Mouse (Mus musculus) lung, postnatal 36 days (tissue): ENCODE data around the gene Cbl.
"Not testable (repeated sequence)": the region's sequence is repeated elsewhere in the genome, so short reads cannot be mapped to it uniquely, and the experiment has no call there.

Experiments used
- DNase-seq: peaks from one replicate; pipeline ENCODE4 v3.0.0; 2022; ENCODE audit warnings: mixed read lengths

The Cbl gene

DNA sequence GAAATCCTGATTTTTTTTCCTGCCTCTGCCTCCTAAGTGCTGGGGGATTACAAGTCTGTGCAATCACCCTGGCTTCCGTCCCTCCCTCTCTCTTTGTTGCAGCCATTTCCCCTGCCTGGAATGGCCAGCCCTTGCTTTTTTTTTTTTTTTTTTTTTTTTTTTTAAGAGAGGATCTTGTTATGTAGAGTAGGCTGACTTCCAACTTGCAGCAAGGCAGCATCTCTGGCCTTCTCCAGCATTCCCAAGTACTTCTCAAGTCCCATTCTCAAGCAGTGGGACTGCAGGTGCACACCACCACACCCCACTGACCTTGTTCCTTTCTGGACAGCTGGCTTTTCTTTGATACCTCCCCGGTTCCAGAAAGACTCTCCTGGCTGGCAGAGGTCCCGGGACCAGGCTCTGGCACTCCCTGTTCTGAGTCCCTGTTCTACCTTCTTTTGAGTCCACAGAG is 106.5 kb downstream of the Cbl start:
- DNase-seq, result peak; percentile 56

DNA sequence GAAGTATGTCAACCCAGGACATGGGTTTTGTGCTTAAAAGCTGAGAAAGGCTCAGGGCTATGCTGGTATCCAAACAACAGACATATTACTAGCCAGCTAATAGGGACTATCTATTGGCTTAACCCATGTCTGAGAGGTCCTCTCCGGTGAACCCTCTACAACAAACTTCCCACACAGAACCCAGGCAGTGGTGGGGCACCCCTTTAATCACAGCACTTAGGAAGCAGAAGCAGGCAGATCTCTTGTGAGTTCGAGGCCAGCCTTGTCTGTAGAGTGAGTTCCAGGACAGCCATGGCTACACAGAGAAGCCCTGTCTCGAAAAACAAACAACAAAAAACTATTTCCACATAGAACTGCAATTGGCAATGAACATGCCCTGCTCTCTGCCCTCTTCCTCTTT is 107.1 kb downstream of the Cbl start:
- no peak for DNase-seq

DNA sequence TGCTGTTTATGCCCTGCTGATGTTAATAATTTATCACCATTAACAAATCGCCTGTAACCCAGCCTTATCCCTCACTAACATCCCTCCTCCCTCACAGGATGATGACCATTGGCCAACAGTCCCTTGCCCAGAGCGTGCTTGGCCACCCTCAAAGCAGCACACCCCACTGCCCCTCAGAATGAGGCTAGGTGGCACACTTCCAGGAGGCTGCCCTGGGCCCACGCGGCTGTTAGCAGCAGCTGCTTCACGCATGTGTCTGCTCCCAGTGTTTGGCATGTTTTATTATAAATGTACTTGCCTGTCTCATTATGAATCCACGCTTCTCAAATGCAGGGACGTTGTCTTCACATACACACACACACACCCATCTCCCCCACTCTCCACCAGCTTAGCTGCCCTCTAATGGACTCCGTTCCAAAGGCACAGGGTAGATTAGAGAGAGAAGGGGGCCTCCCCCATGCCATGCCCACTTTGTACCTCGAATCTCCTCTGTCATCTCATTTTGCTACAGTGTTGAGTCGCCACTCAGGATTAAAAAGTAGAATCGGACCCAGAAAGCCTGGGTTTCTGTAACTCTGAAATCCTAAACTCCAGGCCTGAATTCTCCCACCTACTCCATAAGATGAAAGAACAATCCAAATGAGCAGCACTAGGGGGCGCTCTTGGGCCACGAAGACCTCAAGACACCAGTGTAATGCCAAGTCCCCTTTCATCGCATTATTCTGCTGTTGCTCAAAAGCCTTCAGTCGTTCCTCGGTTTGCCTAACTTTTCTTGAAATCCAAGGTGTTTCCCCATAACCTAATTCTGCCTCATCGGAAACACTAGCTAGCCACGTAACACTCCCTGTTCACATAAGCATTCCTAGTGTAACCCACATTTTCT is 108.1 kb downstream of the Cbl start:
- DNase-seq, result peak; percentile 97

DNA sequence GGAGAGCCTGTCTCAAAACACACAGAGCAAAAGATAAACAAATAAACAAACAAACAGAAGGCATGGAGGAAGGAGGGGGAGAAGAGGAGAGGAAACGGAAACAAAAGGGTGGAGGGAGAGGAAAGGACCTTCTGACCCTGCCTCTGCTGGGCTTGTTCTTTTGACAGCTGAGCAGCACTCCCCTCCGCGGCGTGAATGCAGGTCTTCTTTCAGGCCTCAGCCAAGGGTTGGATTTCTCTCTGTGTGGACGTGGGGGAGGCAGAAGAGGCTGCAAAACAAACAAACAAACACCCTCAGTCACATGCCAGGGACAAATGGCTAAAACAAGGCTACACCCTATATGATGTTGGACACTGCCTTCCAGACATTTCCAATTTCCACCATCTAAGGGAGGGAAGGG is 108.8 kb downstream of the Cbl start:
- no peak for DNase-seq

DNA sequence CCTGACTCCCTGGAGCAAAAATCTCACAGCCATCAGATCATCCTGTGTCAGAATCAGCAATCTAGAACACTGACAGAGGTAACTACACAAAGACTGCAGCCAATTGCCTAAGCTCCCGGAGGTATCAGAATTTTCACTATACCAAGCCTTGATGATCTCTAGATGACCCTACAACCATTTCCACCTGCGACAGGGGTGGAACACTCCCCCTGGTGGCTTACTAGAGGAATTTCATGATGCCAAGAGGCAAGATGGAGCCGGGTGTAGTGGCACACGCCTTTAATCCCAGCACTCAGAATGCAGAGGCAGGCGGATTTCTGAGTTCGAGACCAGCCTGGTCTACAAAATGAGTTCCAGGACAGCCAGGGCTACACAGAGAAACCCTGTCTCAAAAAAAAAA is 109.5 kb downstream of the Cbl start:
- DNase-seq, result no peak

DNA sequence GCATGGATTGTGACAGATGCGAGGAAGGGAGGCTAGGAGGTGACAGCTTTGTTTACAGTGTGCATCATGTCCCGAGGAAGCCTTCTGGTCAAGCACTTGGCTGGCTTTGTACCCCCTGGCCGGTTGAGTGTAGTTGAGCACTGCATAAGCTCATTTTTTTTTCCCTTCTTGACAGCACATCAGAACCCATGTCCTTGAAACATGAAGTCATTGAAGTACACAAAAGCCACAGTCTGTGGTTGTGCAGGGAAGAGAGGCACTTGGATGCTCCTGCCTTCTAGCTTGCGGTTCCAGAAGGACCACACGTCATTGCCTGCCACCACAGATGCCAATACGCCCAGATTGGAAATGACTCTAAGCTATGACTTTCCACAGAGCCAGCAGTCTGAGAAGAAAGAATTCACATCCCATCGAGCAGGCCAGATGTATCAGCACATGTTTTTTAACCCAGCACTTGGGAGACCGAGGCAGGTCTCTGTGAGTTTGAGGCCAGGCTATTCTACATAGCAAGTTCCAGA is 113.8 kb downstream of the Cbl start:
- no peak for DNase-seq

DNA sequence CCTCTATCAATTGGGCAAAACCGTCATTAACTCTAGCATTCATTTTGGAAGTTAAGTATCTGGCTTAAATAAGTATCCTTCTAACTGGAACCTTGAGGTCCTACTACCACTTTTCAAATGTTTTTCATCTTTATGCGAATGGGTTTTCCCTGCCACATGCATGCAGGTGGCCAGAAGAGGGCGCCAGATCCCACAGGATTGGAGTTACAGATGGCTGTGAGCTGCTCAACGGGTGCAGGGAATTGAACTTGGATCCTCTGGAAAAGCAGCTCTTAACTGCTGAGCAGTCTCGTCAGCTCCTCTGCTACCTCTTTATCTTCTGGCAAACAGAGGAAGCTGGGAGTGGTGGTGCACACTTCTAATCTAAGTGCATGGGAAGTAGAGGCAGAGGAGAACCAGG is 114.8 kb downstream of the Cbl start:
- peak; percentile 62 for DNase-seq

DNA sequence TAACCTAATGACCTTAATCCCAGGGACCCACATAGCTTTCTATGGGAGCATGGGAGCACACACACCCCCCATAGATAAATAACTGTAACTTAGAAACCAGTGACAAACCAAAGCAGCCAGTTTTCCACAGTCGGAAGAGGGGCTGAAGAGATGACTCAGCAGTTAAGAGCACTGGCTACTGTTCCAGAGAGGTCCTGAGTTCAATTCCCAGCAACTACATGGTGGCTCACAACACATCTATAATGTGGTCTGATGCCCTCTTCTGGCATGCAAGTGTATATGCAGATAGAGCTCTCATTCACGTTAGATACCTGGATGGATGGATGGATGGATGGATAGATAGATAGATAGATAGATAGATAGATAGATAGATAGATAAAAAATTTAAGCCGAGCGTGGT is 117.7 kb downstream of the Cbl start:
- no peak for DNase-seq

DNA sequence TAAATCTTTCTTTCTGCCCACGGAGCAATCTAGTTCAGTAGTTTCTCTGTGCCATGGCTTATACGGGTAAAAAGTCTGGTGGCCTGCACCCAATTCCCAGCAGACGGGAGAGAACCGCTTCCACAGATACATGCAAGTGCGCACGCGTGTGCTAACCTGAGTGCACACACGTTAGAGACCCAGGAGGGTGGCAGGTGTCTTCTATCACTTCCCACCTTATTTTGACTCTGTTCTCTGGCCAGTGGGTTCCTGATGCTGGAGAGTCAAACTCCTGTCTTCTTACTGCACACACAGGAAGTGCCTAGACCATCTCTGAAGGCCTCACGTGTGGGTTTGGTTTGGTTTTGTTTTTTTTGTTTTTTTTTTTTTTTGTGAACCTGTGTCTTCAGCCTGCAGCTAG is 118.2 kb downstream of the Cbl start:
- no peak for DNase-seq

DNA sequence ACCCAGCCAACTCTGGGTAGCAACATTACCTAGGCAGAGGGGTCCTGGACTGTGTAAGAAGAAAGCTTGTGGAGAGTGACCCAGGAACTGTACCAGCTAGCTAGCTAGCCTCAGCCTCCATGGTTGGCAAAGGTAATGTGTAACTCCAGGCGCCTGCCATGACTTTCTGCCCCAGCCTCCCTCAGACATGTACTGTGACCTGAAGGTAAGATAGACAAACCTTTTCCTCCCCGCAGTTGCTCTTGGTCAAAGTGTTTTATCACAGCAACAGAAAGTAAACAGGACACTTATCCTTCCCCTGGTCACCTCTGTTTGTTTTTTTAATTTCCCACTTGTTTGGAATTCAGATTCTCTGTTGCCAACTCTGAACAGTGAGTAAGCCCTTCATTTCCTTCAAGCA is 119.4 kb downstream of the Cbl start:
- no peak for DNase-seq

DNA sequence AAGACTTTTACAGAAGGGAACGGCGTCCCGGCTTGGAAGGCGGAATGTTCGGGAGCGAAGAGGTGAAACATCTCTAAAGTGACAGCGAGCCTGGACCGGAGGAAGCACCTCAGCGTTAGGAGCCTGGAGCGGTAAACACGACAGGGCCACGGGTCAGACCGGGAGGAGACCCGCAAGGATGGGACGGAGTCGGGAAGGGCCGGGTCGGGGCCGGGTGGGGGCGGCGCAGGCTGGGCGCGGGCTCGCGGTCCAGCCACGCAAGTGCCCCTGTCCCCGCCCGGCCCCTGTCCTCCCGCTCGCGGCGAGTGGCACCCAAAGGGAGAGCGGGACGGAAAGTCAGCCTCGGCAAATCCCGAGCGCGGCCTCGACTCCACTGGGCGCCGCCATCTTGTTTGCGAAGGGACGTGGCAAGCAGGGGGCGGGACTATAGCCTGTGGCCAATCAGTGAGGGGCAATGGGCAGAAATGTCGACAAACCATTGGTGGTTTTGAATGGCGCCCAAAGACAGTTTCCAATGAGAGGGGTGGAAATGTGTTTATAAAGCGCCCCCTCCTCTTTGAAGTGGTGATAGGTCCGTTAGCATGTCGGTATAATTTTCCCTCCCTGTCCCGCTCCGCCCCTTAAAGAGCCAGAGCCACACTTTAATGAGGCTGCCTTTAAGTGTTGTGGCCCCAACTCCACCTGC is 120.6 kb downstream of the Cbl start, which contains the start of the genes Gm49380 and Rnf26:
Gene Gm49380 (minus strand): TSS at position 396 of the 685 bp plus-strand sequence.
Gene Rnf26 (minus strand): TSS at position 413 of the 685 bp plus-strand sequence.
- peak; percentile 98 for DNase-seq

DNA sequence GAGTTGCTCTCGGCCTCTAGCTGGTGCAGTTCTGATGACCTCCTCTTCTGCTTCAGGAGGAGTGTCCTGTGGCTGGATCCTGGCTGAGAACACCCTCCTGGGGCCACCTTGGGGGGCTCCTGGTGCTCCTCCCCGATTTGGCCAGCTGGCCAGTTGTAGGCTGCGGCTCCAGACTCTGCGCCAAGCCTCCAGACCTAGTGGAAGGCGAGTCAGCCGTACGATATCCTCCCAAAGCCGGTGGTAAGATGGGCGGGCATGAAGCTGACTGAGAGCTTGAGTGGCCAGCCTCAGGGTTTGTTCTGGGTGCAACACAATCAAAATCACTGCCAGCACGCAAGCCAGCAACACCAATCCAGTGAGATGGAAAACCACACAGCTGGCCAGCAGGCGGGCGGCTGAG is 121.9 kb downstream of the Cbl start:
- not testable (repeated sequence) for DNase-seq

DNA sequence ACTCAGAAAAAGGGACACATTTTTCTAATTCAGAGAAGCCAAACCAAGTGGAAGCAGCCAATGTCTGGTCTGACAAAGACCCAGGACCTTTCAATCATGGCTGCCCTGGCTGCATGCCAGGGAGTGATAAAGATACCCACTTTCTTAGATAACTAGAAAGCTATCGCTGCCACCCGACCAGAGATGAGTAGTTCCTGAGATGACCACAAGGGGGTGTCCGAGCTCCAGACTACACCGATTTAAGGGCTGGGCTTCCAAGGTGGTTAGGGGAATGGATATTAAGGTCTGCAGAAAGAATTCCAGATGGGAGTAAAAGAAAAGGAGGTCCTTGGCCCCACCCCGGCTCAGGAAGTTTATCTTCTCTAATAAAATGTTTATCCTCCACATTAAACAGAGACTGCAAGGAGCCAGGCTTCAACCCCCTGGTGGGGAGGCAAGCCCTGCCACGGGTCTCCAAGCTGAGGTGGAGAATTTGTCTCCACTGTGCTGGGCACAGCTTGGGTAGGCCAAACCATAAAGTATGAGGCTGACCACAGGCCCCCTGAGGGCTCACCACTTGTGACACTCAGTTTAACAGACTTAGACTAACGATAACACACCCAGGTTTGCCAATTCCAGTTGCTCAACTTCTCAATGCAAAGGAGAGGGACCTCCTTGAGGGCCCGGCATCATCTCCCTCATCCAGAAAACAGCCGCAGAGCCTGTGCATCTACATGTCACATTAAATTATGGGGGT is 124.3 kb downstream of the Cbl start:
- peak; percentile 87 for DNase-seq

DNA sequence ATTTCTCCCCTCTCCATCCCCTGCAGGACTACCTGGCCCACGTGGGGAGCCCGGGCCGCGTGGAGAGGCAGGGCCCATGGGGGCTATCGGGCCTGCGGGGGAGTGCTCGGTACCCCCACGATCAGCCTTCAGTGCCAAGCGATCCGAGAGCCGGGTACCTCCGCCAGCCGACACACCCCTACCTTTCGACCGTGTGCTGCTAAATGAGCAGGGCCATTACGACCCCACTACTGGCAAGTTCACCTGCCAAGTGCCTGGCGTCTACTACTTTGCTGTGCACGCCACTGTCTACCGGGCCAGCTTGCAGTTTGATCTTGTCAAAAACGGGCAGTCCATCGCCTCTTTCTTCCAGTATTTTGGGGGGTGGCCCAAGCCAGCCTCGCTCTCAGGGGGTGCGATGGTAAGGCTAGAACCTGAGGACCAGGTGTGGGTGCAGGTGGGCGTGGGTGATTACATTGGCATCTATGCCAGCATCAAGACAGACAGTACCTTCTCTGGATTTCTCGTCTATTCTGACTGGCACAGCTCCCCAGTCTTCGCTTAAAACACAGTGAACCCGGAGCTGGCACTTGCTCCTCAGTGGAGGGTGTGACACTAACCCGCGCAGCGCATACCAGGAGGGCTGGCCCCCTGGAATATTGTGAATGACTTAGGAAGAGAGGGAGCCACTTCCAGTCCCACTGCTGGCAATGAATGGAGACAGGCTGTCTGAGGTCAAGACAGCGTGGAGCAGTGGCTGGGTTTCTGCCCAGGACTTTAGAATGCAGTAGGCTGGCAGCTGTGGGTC is 125.4 kb downstream of the Cbl start:
- no peak for DNase-seq

DNA sequence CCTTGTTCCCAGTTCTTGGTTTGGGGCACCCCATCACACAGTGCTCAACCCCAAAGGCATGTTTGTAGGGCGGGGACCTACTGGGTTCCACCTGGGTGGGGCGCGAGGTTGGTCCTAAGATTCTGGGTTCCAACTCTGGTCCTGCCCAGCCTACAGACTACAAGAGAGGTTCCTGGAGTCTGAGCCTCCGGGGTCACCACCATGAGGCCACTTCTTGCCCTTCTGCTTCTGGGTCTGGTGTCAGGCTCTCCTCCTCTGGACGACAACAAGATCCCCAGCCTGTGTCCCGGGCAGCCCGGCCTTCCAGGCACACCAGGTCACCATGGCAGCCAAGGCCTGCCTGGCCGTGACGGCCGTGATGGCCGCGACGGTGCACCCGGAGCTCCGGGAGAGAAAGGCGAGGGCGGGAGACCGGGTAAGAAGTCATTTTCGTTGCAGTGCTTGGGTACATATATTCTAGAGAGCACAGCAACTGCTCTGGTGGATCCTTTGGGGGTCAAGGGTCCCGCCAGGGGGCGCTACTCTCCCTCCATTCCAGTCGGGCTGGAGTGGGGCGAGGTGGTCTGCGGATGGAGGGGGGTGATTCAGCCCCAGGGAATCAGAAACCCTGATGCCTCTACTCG is 126.2 kb downstream of the Cbl start:
- DNase-seq, result no peak

DNA sequence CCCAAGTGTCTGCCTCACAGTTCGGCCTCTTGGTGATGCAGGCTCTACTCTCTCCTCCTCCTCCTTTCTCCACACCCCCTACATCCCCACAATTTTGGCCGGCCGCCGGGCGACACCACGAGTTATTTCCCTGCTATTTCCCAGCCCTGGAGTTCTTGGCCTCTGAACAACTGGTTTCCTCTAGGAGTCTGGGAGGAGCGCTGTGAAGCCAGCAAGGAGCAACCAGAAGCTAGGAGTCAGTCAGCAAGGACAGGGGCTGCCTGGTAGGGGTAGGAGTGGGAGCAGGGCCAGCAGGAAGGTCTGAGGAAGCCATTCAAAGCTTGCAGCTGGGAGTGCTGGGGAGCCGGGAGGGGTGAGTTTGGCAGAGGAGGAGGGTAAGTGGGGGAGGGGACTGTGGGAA is 126.7 kb downstream of the Cbl start, which contains the start of gene C1qtnf5:
Gene C1qtnf5 (plus strand): TSS at position 136 of the 400 bp plus-strand sequence.
- peak; percentile 90 for DNase-seq

DNA sequence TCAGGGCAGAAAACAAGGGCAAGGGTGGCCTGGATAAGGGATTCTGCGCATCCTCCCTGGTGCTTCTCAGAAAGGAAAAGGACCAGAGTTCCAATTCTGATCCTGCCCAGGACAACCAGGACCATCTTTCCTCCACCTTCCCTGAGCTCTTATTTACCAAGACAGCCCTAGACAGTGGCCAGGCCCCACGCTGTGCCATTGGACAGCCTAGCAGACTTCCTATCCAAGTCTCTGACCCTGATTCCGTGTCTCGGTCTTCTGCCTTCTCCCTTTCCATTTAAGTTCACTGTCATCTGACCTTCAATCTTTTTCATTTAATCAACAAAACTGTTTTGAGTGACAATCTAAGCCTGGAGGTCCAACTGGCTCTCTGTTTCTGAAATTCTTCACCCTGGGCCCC is 127.3 kb downstream of the Cbl start:
- DNase-seq, result no peak

DNA sequence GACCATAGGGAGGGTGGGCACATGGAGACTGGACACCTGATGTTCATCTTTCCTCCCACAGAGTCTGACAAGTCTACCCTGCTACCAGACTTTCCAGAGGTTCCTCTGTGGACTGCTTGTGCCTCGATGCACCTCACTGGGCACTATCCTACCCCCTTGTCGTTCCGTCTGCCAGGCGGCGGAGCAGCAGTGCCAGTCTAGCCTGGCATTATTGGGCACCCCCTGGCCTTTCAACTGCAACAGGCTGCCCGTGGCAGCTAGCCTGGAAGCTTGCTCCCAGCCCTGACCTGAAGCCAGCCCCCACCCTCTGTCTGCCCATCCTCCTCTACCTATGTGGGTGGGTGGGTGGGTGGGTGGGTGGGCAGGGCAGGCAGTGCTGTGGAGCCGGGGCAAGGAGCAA is 127.7 kb downstream of the Cbl start:
- DNase-seq, result no peak

DNA sequence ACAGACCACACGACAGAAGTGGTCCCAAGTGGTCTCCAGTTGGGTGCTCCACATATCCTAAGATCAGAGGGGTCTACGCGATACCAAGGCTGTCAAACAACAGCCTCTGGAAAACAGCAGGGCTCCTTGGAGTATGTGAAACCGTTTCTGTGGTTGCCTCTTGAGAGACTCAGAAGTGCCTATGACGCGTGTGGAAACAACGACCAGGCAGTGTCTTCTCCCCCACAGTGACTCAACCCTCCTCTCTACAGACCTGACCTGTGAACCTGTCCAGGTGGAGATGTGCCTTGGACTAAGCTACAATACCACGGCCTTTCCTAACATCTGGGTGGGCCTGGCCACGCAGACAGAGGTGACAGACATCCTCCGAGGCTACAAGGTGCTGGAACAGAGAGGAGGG is 128.1 kb downstream of the Cbl start:
- DNase-seq, result no peak

DNA sequence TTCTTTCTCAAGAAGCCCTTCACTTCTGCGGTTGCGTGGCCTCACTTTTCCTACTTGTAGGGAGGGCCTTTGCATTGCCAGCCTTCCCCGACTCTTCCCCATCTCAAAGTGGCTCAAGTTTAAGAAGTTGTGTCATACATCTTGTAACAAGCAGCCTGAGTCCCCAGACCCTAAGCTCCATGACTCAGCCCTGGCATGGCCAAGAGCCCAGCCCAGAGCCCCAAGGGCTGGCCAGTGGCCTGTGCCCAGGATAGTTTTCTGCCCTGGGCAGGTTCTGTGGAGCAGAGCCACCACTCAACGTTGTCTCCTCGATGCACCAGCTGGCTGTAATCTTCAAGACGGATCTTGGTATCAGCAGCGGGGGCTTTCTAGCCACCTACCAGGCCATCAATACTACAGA is 129.0 kb downstream of the Cbl start:
- no peak for DNase-seq

DNA sequence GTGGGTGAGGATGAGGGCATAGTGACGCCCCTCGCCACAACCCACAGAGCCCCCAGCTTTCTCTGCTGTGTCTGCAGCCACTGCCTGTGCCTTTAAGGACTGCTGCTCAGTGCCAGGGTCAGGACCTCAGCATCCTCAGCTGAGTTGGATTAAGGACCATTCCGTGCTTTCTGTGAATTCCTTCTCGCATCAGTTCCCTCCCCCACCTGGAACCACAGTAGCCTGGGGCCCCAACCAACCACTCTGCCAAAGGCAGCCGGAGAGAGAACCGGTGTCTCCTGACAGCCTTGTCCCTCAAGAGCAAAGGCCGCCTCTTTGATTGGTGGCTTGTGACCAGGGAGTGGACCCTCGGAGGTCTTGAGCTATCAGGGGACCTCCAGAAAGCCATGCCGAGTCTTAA is 132.4 kb downstream of the Cbl start, which contains the start of gene Mfrp:
Gene Mfrp (plus strand): TSS at position 240 of the 400 bp plus-strand sequence.
- DNase-seq, result no peak

DNA sequence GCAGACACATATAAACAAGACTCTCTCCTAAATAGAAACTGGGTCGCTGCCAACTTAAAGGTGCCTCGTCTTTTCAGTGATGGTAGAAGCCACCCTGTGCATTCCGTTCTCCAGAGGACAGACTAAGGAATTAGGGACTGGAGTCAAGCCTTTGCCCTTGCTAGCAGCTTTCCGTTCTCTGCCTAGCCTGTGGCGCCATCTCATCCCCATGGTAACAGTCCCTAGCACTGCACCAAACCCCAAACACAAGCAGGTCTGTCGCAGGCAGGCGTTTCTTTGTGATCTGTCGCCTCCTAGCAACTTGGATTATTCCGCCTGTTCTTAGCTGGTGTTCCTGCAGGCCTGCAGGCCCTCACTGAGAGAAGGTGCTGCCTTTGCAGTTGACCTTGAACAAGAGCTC is 137.3 kb downstream of the Cbl start:
- DNase-seq, result no peak
